Mouse (Mus musculus) liver, postnatal 0 days (tissue): ENCODE results near the gene Zfp541. TPM values are rescaled to one million over a fixed set of nuclear protein-coding genes. Genes with fewer than 3 reads are reported as not detected.
A peak's percentile ranks its signal among the peaks of the same experiment; 100 is the strongest.

ENCODE experiments used
- ATAC-seq: fragments of 200-750 bp; cut with Nextera tagmentation; 2 replicates; pipeline ENCODE4 v1.8.0; 2017; ENCODE audit warnings: mild to moderate bottlenecking, moderate library complexity
- DNase-seq: peaks from one replicate; pipeline ENCODE4 v3.0.0-alpha.2; 2016
- H3K27ac ChIP-seq: fragments of 300-500 bp; sonication (generic); 2 replicates; pipeline ENCODE4 v1.5.1; 2014; ENCODE audit warnings: antibody characterized with exemption, moderate library complexity, mild to moderate bottlenecking, low read depth
- H3K27me3 ChIP-seq: fragments of 300-500 bp; sonication (generic); 2 replicates; pipeline ENCODE4 v1.6.1; 2014; ENCODE audit warnings: low read length, control low read depth, mixed read lengths; ENCODE audit not compliant: insufficient read depth
- H3K36me3 ChIP-seq: fragments of 300-500 bp; sonication (generic); replicated peaks from 2 replicates; pipeline ENCODE4 v1.6.1; 2014; ENCODE audit warnings: mild to moderate bottlenecking, control low read depth, low read length, moderate library complexity, mixed read lengths; ENCODE audit not compliant: insufficient read depth
- H3K4me1 ChIP-seq: fragments of 300-500 bp; sonication (generic); 2 replicates; pipeline ENCODE4 v1.6.1; 2014; ENCODE audit warnings: antibody characterized with exemption, mild to moderate bottlenecking, control low read depth; ENCODE audit not compliant: insufficient read depth
- H3K4me2 ChIP-seq: fragments of 300-500 bp; sonication (generic); 2 replicates; pipeline ENCODE4 v1.6.1; 2014; ENCODE audit warnings: low read depth, mild to moderate bottlenecking, low read length, moderate library complexity, mixed read lengths
- H3K4me3 ChIP-seq: fragments of 300-500 bp; sonication (generic); 2 replicates; pipeline ENCODE4 v1.5.1; 2014; ENCODE audit warnings: low read depth, low read length
- H3K9ac ChIP-seq: fragments of 300-500 bp; sonication (generic); replicated peaks from 2 replicates; pipeline ENCODE4 v1.6.1; 2014; ENCODE audit warnings: mild to moderate bottlenecking, moderate library complexity
- H3K9me3 ChIP-seq: fragments of 300-500 bp; sonication (generic); 2 replicates; pipeline ENCODE4 v1.6.1; 2016; ENCODE audit warnings: mild to moderate bottlenecking, control low read depth, low read length, mixed read lengths
- CTCF ChIP-seq: sonication (generic); IDR thresholded peaks from 2 replicates; pipeline ENCODE4 v1.5.1; 2016; ENCODE audit warnings: antibody characterized with exemption, low read depth
- EP300 ChIP-seq: IDR thresholded peaks from 2 replicates; pipeline ENCODE4 v1.6.1; 2016; ENCODE audit warnings: antibody characterized with exemption, low read depth, mild to moderate bottlenecking
- WGBS: fragments of 180-500 bp; shearing (Covaris S2); extraction: QIAGEN DNeasy Blood & Tissue Kit; methylation state at CpG from one replicate; pipeline ENCODE4 v1.1.7; 2014; ENCODE audit not compliant: insufficient replicate concordance; 5-methylcytosine and 5-hydroxymethylcytosine counted together
- polyA plus RNA-seq: library from polyadenylated mRNA; unstranded; fragments of >200 nt; fragmentation: Nextera tagmentation; extraction: Ambion mirVana; gene quantifications from 2 replicates; pipeline ENCODE4 v1.2.1, GENCODE M21; 2015

Gene Zfp541
- not detected in 2 replicates for polyA plus RNA-seq

- ATAC-seq = no peak
- Histone ChIP-seq H3K27ac (no peak within 1 kb of the TSS), H3K4me1 (no peaks in the 10 kb centered on the region; the same call in 1 of the 2 replicates), H3K4me3 (no peak within 1 kb of the TSS), H3K36me3 (no peaks in the 10 kb centered on the region), H3K27me3 (no peaks in the 10 kb centered on the region), H3K9ac (no peak within 1 kb of the TSS), H3K9me3 (no peaks in the 10 kb centered on the region), H3K4me2 (no peak within 1 kb of the TSS)
- 61% methylated on average over 66 of the region's 80 CpGs for WGBS
- DNase-seq = no peak
- TF ChIP-seq CTCF (no peak), EP300 (no peak)
These were observed at the start of gene Zfp541 for GRCm38 (mm10) chr7:16061219-16062098. Zfp541 (plus strand) TSS chr7:16061814.

DNA sequence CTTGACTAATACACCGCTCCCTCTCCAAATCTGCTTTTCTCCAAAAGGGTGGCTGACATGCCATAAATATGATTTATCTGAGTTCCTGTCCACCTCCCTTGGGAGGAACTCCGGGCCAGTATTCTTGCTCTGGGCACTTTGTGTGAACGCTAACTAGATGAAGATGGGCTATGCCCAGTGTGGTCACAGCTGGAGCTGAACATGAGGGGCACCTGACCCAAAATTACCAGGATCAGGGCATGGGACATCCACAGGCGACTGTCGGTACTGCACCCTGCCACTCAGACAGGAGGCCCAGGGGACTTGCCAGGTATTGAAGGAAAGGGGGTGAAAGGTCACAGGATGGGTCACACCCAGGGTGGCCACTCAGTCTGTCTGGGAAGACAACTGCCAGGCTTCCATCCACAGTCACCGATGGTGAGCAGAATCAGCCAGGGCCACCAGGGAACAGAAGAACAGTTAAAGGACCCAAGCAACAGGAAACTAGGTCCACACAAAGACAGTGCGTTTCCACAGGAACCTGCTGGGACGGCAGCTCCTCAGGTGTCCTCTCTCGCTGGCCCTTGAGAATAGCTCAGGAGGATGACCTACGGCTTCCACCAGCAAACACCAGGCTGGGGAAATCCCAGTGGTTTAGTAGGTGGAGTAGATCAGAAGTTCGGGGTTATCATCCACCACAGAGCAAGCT lies 48.9 kb upstream of the Zfp541 start:
- DNase-seq (peak; percentile 62), ATAC-seq (peak; percentile 62)
- H3K4me1 ChIP-seq = peaks cover 55% of the 10 kb centered on the region
- H3K9ac ChIP-seq = no peak overlapping the region
- 75% methylated on average over 11 of the region's 11 CpGs for whole genome bisulfite sequencing
- no peaks in the 10 kb centered on the region for H3K9me3 ChIP-seq
- H3K27ac ChIP-seq = no peak overlapping the region
- no peak overlapping the region for H3K4me3 ChIP-seq
- H3K27me3 ChIP-seq = no peaks in the 10 kb centered on the region
- H3K36me3 ChIP-seq = no peaks in the 10 kb centered on the region
- H3K4me2 ChIP-seq = no peak overlapping the region
- TF ChIP-seq EP300 = no peak
- peak; percentile 74 for TF ChIP-seq CTCF

- H3K9ac ChIP-seq = no peak overlapping the region; the same call in 1 of the 2 replicates
- ATAC-seq (no peak), DNase-seq (no peak)
- no peak overlapping the region for H3K4me3 ChIP-seq
- H3K36me3 ChIP-seq = no peaks in the 10 kb centered on the region
- no peaks in the 10 kb centered on the region for H3K9me3 ChIP-seq
- TF ChIP-seq EP300 = no peak
- no peak for TF ChIP-seq CTCF
- H3K27ac ChIP-seq = peak overlapping the region; percentile 34; the same call in 1 of the 2 replicates
- H3K27me3 ChIP-seq = no peaks in the 10 kb centered on the region
- peaks cover 60% of the 10 kb centered on the region for H3K4me1 ChIP-seq
- no peak overlapping the region for H3K4me2 ChIP-seq
- WGBS = 74% methylated on average over 5 of the region's 5 CpGs
These were observed 47.8 kb upstream of the Zfp541 start for GRCm38 (mm10) chr7:16013722-16014275.

GRCm38 (mm10) chr7:16014521-16015175 lies 47.0 kb upstream of the Zfp541 start:
- H3K9ac ChIP-seq = no peak overlapping the region
- no peaks in the 10 kb centered on the region for H3K36me3 ChIP-seq
- no peak for ATAC-seq
- H3K27ac ChIP-seq = peak overlapping the region; percentile 37
- H3K4me3 ChIP-seq = no peak overlapping the region
- H3K4me2 ChIP-seq = peak overlapping the region; percentile 18; the same call in 1 of the 2 replicates
- TF ChIP-seq EP300 (no peak), CTCF (no peak)
- 66% methylated on average over 8 of the region's 8 CpGs for WGBS
- DNase-seq = no peak
- H3K27me3 ChIP-seq = no peaks in the 10 kb centered on the region
- peaks cover 68% of the 10 kb centered on the region for H3K4me1 ChIP-seq
- H3K9me3 ChIP-seq = no peaks in the 10 kb centered on the region

GRCm38 (mm10) chr7:16015384-16015783 lies 46.2 kb upstream of the Zfp541 start:
- Histone ChIP-seq H3K36me3 (no peaks in the 10 kb centered on the region), H3K4me1 (peaks cover 71% of the 10 kb centered on the region), H3K27ac (peak overlapping the region; percentile 37), H3K9me3 (no peaks in the 10 kb centered on the region), H3K4me3 (no peak overlapping the region), H3K27me3 (no peaks in the 10 kb centered on the region), H3K9ac (no peak overlapping the region), H3K4me2 (no peak overlapping the region)
- WGBS = 58% methylated on average over 5 of the region's 5 CpGs
- DNase-seq (no peak), ATAC-seq (no peak)
- TF ChIP-seq EP300 = no peak
- TF ChIP-seq CTCF = no peak
